Comparison of ENCODE assay signal across 8 mouse cellular contexts in the genomic region with DNA sequence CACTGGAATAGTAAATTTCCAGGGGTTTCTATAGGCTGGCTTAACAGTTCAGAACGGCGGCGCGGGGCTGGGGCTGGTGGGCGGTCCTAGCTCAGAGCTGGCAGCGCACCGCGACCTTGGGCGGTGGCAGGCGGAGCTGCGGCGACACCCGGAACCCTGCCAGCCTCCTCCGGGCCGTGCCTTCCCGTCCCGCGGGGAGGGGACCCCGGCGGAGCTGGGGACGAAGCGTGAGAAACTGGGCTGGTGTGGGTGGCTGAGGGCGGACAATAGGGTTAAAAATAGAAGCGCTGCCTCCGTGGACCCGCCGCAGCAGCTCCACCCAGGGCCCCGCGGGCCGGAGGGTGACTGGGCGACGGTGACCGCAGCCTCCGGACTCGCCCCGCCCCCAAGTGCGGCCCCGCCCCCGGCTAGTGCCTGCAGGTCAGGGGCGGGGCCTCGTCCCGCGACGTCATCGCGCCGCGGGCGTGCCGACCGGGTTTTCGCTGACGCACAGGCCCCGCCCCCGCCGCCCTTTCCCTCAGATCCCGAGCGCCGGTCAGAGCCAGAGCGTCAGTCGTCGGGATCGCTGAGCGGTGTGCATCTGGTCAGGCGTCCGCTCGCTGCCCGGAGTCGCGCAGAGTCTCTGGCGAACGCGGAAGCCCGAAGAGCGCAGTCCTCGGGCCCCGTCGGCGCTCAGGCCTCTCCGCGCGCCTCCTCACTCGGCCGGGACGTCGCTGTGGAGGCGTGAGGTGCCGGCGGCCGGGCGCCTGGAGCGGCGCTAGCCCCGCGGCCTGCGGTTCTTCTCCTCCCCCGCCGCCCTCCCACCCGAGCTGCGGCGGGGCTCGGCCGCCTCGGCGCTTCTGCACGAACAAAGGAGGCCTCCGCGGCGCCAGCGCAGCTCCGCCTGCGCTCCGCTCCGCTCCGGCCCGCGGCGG. TPM values are rescaled to one million over a fixed set of nuclear protein-coding genes. Genes with fewer than 3 reads are reported as not detected.
DNase-seq lines count a peak whose midpoint lies in the region; ATAC-seq lines count a peak whose summit lies in the region.

A gene (plus strand): TSS at position 538 of the 914 bp plus-strand sequence.

- ATAC-seq in intestine, embryonic 14.5 days (replicated peaks; ENCODE audit: low FRiP score, low TSS enrichment, low read depth): peak; percentile 95

- H3K4me2 ChIP-seq in intestine, embryonic 14.5 days (ENCODE audit: low read length): peak within 1 kb of the TSS; percentile 75

- intact Hi-C loops in left cerebral cortex, postnatal 14 days (cut with DNase I): loop anchor here (5.0 to 10.0 kb wide), 4 partner anchors 137 to 427 kb away; a partner anchor contains a TSS

- peak within 1 kb of the TSS; percentile 90 for H3K4me3 ChIP-seq in intestine, embryonic 14.5 days (ENCODE audit: low read depth, low read length)

- peak within 1 kb of the TSS; percentile 100 for H3K9ac ChIP-seq in intestine, embryonic 14.5 days (ENCODE audit: low read length)

- WGBS in intestine, embryonic 14.5 days: under 1% methylated on average over 87 of the region's 118 CpGs

- no peaks in the 10 kb centered on the region for H3K9me3 ChIP-seq in intestine, embryonic 14.5 days (ENCODE audit: control insufficient read depth, low read length)

- peak within 1 kb of the TSS; percentile 100 for H3K27ac ChIP-seq in intestine, embryonic 14.5 days (ENCODE audit: low read depth)

- no peaks in the 10 kb centered on the region for H3K27me3 ChIP-seq in intestine, embryonic 14.5 days (replicated peaks; ENCODE audit: control insufficient read depth, insufficient read depth, low read length)

- peak; percentile 100 for DNase-seq in adrenal gland, adult (ENCODE audit: inconsistent age in 2 of 2, low spot score in 1 of 2)
- DNase-seq in embryo, embryonic 10.5 days (ENCODE audit: low spot score): peak; percentile 97
- peak; percentile 99 for DNase-seq in gastrocnemius, postnatal 25 days
- DNase-seq in intestine, embryonic 14.5 days (ENCODE audit: low spot score): peak; percentile 97
- DNase-seq in left cerebral cortex, postnatal 14 days (ENCODE audit: low spot score in 2 of 2): peak; percentile 99
- peak; percentile 97 for DNase-seq in mesoderm, embryonic 11.5 days (ENCODE audit: low read depth, low spot score)
- peak; percentile 96 to 97 for DNase-seq in right cerebral cortex, postnatal 36 days (ENCODE audit: low spot score in 2 of 2)
- DNase-seq in yolk sac, embryonic 10.5 days (ENCODE audit: low spot score): peak; percentile 95

- peaks cover 5% of the 10 kb centered on the region; the same call in 1 of the 2 replicates for H3K4me1 ChIP-seq in intestine, embryonic 14.5 days (replicated peaks; ENCODE audit: control insufficient read depth, insufficient read depth, low read length)

- H3K36me3 ChIP-seq in intestine, embryonic 14.5 days (ENCODE audit: control insufficient read depth, insufficient read depth, low read length): peaks cover 4% of the 10 kb centered on the region

RNA-seq across cellular contexts. Expression of the gene that starts here (rescaled TPM):
- 100 to 1,000 TPM; 193 to 218 TPM for total RNA-seq in gastrocnemius, postnatal 25 days (2021)
- 93.3 and 97.7 TPM in 2 replicates for polyA plus RNA-seq in intestine, embryonic 14.5 days (2014; fragmentation: Nextera tagmentation; extraction: Ambion mirVana)
- 100 to 1,000 TPM; 169 to 171 TPM for total RNA-seq in left cerebral cortex, postnatal 14 days (2021)

Comparison
In these comparisons a context has a peak if more than half of its experiments do, and no peak if none do; other contexts are left out.
1. Peak in every context shown above with its lines: DNase-seq, ATAC-seq, H3K4me3 ChIP-seq and H3K27ac ChIP-seq.